Mouse (Mus musculus) frontal cortex, postnatal 36 days (tissue): ENCODE data around the gene Glis1.

Experiments
- DNase-seq, 2 experiments: peaks; one replicate each; pipeline ENCODE4 v3.0.0; 2022; ENCODE audit warnings: low spot score in 2 of 2

The Glis1 gene

DNA sequence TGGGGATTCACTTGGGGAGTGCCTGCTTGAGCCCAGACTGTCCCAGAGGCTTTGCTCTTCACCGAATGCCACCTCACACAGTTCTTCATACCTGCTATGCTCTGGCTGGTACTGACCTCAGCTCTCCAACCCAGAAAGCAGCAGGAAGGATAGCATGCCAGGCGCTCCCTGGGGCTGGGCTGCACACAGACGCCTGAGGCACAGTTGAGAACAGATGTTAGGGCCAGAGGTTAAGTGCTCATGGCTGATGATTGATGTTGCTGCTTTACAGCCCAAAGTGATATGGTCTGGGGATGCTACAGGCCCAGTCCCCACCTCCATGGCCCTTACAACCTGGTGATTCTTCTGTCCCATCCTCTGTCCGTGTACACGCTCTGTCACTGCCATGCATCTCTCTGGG, 190.6 kb downstream of the Glis1 start:
- no peak for DNase-seq

GRCm38 (mm10) chr4:107628226-107628625, 193.8 kb downstream of the Glis1 start:
- DNase-seq = no peak

DNA sequence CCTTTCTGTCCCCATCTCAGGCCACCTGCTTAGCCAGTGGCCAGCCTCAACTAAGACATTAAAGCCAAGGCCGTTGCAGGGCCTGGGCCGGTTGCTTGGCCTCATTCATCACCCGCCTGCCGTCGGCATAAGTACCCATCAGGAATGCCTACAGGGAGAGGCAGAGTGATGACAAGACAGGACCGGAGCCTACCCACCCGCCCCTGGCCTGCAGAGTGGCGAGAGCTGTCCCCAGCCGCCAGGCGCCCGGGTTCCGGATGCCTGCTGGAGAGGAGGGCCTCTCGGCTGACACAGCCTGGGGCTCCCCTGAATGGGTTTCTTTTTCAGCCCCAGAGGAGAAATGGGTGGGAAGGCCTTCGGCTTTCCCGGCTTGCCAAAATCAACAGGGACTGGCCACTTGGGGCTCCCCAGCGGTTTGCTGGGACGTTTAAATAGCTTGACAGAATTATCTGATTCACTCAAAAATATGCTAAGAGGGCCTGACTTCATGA, 194.6 kb downstream of the Glis1 start:
- no peak for DNase-seq

- no peak for DNase-seq
Observed at GRCm38 (mm10) chr4:107634631-107635030, 200.2 kb downstream of the Glis1 start.

DNA sequence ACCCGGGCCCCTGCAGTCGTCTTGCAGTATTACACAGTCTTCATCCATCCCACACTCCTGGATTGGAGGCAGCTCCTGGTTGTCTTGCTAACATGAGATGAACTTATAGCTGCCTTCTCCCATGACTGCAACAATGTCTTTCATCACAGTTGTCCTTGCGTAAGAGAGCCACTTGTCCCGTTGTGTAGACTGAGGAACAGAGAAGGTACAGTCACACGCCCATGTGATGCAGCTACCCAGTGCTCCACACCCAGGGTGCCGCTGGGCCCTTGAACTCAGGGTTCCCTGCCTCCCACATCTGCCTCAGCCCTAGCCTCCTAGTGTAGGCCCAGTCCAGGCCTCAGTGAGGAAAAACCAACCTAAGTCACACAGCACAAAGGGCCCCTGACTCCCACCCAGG, 201.7 kb downstream of the Glis1 start:
- DNase-seq = no peak

DNA sequence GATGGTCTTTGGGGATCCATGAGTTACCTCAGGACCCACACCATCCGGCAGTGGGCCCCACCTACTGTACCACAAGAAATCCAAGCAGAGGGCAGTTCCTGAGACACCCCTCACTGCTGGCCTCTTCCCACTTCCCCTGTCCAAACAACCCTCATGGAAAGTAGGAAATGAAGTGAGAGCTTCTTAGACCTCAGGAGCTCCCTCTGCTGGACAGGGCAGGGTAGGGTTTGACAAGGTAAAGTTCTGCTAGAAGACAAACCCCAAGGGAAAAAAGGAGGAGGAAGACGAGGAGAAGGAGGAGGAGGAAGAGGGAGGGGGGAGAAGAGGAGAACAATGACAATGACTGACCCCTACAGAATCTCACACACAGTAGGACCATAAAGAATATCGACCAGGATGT, 203.3 kb downstream of the Glis1 start:
- DNase-seq = peak; percentile 27 to 45

DNA sequence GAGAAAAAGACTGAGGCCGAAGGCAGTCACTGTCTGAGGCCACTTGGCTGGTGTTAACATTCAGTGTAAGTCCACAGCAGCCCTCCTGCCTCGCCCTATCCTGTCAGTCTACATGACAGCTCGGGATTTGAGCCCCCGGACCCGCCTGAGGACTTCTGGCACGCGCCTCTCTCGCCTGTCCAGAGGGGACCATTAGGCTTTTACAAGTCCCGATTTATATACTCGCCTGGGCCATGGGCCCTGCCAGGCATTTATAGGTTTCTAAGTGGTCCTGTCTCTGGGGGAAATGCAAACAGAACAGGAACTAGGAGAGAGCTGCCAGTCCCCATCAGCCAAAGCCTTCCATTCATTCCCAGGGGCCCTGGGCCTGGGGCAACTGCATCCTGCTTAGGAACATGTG, 203.9 kb downstream of the Glis1 start:
- no peak for DNase-seq

DNA sequence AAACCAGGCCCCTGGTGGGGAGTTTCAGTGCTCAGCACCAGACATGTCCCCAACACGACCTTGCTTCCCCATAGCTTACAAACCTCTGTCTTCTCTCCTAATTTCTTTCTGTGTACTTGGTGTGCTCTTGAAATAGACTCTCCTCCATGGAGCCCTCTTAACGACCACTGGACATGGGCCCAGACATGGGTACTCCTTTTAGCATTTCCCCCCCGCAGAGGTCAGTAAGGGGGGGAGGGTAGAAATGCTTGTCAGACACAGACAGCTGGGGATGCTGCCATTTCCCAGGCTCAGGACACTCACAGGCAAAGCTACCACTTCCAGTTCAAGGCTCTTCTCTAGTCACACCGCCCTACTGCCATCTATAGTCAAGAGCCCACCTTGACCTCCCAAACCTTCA, 207.2 kb downstream of the Glis1 start:
- no peak for DNase-seq

DNA sequence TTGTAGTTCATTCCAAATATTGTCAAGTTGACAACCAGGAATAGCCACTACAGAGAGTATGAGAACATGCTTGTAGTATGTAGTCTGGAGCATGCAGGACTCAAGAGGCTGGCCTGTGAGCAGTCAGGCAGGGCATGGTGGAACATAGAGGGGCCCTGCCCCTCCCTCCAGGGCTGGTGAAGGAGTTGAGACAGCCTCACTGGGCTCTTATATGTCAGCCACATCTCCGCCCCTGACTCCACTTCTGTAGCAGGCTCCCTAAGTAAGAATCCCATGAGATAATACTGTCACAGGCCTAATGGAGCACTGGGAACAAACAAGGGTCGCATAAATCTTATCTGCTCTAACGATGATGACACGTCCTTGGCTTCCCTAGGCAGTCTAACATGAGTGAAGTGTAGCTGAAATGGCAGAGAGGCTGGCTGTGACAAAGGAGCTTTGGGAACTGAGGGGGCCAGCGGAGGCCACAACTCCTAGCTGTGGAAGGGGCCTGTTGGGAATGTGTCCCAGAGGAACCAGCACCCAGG, 214.6 kb downstream of the Glis1 start:
- no peak for DNase-seq

- no peak for DNase-seq
Observed at GRCm38 (mm10) chr4:107651021-107651496, 216.7 kb downstream of the Glis1 start.

DNA sequence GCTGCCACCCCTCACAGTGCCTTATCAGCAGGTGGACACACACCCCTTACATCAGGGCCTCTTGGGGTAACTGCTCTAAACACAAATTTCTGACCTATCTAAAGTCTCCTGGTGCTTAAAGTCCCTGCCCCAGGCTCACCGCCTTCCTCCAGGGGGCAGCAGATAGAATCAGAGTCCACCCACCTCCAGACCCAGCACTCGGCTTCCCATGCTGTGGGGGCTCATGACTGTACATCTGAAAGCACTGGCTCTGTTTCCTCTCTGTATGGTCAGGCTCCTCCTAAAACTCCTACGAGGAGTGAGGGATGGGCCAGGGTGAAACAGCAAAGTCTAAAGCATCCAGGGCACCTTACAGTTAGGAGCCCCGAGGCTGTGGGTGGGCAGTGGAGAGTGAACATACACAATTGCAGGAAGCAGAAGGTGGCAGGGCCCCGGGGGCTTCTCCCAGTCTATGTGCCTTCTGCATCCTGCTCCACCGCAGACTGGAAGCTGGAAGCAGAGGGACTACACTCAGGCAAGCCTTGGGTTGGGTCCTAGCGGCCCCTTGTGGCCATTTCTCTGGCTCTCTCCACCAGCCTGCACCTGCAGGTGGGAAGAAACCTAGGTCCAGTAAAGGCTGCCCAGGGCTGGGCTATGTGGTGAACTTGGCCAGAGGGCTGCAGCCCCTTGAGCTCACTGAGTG, 218.3 kb downstream of the Glis1 start:
- peak; percentile 81 to 87 for DNase-seq

DNA sequence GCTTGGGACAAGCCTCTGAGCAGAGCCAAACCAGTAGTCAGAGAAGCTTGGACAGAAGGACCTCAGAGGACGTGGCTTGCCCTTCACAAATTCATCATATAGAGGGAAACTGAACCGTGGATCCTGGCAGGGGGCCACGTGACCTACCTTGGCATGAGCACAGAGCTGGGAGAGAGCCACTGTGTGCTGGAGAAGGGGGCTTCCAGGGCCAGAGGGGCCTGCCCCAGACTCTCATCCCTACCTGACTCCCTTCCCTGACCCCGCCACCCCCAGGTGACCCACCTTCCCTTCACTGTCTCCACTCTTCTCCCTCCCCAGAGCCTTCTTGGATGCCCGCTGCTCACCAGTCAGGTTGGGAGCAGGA, 218.9 kb downstream of the Glis1 start:
- DNase-seq = no peak

- no peak for DNase-seq
Observed at GRCm38 (mm10) chr4:107660649-107661048, 226.3 kb downstream of the Glis1 start.

DNA sequence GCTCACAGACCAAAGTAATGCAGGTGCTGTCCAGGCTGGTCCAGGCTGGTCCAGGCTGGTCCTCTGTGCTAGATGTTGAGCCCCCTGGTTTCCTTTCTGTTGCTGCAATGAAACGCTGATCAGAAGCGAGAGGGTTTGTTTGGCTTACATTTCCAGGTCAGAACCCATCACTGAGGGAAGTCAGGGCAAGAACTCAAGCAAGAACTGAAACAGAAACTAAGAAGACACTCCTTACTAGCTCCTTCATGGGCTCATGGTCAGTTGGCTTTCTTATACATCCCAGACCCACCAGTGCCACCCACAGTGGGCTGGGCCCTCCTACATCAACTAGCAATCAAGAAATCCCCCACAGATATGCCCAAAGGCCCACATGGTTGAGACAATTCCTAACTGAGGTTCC, 234.1 kb downstream of the Glis1 start:
- no peak for DNase-seq

DNA sequence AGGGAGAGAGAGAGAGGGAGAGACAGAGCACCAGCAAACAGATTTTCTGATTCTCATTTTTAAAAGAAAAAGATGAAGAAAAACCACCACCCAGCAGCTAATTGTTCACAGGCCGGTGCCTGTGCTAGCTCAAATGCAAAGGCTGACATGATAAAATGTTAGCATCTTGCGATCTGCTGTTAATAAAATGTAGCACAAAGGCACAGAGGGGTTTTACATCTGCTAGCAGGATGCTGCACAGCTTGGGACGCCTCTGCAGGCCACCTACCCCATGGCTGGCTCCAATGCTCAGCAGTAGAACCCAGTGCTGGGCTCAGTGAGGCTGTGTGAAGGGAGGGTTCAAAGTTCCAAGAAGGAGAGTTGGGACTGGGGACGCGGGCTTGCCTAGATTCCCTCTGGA, 236.3 kb downstream of the Glis1 start:
- no peak for DNase-seq

DNA sequence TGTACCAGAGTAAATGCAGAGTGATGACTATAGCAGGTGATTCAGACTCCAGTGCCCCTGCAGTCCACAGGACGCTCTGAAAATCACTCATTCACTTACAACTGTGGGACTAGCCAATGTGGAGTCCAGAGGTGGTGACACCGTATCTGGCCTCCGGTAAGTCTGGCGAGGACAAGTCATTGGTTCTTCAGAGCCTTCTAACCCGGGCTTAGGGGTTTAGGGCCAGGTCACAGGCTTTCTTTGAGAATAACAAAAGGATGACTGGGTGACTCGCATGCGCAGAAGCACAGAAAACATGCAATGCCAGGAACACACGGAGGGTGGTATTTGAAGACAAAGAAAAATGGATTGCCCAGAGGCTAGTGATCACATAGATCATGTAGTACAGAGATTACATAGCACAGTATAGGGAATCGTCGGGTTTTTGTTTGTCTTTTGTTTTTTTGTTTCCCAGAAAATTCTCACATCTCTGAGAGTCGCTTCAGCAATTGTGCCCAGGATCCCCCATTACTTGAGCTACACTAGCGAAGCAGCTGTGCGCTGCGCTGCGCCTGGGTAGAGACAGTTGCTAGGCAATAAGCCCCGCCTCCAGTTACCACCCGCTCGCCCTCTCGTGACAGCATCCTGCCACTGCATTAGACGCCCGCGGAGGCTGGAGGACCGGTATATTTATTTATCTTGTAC, 239.4 kb downstream of the Glis1 start:
- peak; percentile 82 to 87 for DNase-seq

DNA sequence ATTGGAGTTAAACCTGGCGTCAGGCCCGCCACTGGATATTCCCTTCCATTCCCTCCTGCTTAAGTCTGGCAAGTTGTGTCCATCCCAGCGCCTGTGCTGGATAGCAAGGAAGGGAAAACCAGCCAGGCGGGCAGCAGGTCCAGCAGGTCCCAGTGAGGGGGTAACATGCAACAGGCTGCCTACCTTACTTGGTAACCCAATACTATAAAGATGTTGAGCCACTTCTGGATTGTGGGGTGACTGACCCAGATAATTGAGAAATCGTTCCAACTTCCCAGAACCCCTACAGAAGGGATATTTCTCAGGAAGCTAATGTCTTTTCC, 239.9 kb downstream of the Glis1 start:
- DNase-seq = no peak

DNA sequence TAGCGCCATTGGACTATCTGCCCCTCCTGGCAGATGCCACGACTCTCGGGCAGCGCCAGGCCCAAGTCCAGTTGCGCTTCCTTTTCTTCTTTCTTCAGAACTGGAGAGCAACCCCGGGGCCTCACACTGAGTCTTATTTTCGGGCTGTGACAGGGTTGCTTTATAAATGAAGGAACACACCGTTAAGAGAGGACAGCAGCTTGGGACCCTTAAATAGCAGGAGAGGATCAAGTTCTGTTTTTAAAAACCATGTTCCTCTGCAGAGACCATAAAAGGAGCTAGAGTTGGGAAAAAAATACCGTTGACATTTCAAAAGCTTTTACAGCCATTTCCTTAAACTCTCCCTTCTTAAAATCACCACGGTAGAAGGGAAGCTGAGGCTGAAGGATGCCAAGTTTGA, 241.3 kb downstream of the Glis1 start:
- DNase-seq = no peak

DNA sequence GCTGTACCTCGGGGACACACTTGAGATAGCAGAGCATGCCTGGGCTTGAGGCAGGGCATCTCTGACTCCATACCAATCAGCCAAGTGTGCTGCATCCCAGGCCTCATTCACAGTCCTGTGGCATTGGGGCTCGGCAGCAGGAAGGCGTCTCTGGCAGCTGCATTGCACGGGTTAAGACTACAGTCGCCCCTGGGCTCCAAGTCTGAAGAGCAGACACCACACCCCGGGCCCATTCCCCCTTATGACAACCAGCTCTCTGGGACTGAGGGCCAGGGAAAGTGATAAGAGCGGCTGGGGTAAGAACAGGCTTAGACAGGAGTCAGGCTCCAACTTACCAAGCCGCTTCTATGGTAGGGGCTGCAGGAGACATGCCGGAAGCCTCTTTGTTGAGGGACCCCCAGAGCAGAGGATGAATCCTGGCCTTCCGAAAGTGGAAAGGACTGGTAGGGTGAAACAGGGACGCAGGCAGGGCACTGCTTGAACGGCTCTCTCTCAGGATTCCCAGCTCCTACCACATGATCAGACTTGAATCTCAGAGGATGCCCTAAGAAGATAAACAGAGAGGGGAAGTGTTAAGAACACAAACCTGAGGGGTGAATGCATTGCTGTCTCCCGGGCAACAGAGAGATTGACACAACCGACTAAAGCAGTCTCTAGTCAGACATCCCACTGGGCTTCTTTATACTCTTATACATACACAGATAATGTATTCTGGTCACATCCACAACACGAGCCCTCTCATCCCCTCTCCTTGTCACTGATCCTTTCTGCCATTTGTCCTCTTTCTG, 246.1 kb downstream of the Glis1 start:
- no peak for DNase-seq

- DNase-seq = no peak
Observed at GRCm38 (mm10) chr4:107681099-107681849, 246.9 kb downstream of the Glis1 start.

DNA sequence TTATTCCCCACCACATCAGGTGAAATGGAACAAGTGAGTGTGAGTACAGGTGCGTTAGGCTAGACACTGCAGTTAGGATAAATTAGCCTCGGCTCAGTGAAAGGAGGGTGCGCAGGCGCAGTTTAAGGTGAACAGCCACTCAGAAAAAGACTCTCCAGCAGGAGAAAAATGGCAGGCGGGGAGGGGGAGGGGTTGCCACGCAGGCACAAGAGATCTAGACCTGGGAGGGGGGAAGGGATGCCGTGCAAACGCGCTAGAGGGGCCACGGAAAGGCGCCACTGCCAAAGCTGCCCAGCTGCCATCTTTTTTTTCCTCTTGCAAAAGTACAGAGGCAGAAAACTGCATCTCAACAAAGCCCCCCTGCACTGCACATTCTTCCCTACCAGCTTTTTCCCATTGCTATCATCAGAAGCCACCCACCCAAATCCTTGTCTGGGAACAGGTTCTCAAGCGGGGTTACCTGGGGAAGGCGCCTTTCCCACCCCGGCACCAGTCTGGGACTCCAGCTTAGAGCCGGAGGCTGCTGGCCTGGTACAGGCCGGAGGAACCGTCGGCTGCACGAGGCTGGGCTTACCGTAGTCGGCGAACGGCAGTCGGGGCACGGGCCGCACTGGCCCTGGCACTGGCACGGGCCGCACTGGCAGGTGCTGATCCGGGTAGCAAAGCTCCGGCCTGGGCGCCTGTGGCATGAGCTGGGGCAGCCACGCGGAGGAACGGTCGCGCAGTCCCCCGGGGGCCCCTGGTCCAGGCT, 248.8 kb downstream of the Glis1 start:
- no peak for DNase-seq
